Mouse (Mus musculus) lung, adult 2 months (tissue): ENCODE data around the gene Gm49322.

Source experiments
- CTCF ChIP-seq: fragments of 200-500 bp; IDR thresholded peaks from 2 replicates; pipeline ENCODE4 v1.5.1; 2011; ENCODE audit warnings: mild to moderate bottlenecking, low read length, control low read depth; ENCODE audit not compliant: insufficient read depth
- POLR2A ChIP-seq: fragments of 200-500 bp; IDR thresholded peaks from 2 replicates; pipeline ENCODE4 v1.6.1; 2011; ENCODE audit warnings: low read depth, mild to moderate bottlenecking, control low read depth, low read length, borderline replicate concordance; ENCODE audit errors: extremely low read depth

GRCm38 (mm10) chr10:80656130-80656862 lies 50.5 kb downstream of the Gm49322 start:
- no peak; the same call in 1 of the 2 replicates for TF ChIP-seq POLR2A
- TF ChIP-seq CTCF, result no peak
